Mouse (Mus musculus) heart, adult 9 months (tissue): ENCODE measurements around the gene Pard3.

ENCODE experiments used
- DNase-seq, 2 experiments: peaks; one replicate each; pipeline ENCODE4 v3.0.0; 2022; ENCODE audit warnings: low spot score in 2 of 2

Pard3 gene

GRCm38 (mm10) chr8:127499720-127500114, 436.0 kb downstream of the Pard3 start:
- no peak for DNase-seq

GRCm38 (mm10) chr8:127500206-127500605, 436.5 kb downstream of the Pard3 start:
- DNase-seq = no peak

- DNase-seq = no peak
These were observed 438.1 kb downstream of the Pard3 start for GRCm38 (mm10) chr8:127501756-127502155.

GRCm38 (mm10) chr8:127505286-127505685, 441.6 kb downstream of the Pard3 start:
- DNase-seq = no peak

- no peak for DNase-seq
These were observed 442.6 kb downstream of the Pard3 start for GRCm38 (mm10) chr8:127506336-127506735.

- DNase-seq = no peak
These were observed 447.6 kb downstream of the Pard3 start for GRCm38 (mm10) chr8:127511341-127511740.

GRCm38 (mm10) chr8:127512001-127512573, 448.4 kb downstream of the Pard3 start:
- no peak for DNase-seq

GRCm38 (mm10) chr8:127512580-127512979, 448.9 kb downstream of the Pard3 start:
- no peak for DNase-seq

GRCm38 (mm10) chr8:127514810-127515735, 451.4 kb downstream of the Pard3 start:
- no peak for DNase-seq

- no peak for DNase-seq
These were observed 452.4 kb downstream of the Pard3 start for GRCm38 (mm10) chr8:127516043-127516442.

GRCm38 (mm10) chr8:127525673-127526072, 462.0 kb downstream of the Pard3 start:
- DNase-seq = no peak

GRCm38 (mm10) chr8:127528315-127528714, 464.6 kb downstream of the Pard3 start:
- DNase-seq = no peak

GRCm38 (mm10) chr8:127529746-127530145, 466.1 kb downstream of the Pard3 start:
- no peak for DNase-seq

GRCm38 (mm10) chr8:127531866-127532265, 468.2 kb downstream of the Pard3 start:
- DNase-seq = no peak

- no peak for DNase-seq
These were observed 471.1 kb downstream of the Pard3 start for GRCm38 (mm10) chr8:127534789-127535188.

GRCm38 (mm10) chr8:127535192-127535845, 471.6 kb downstream of the Pard3 start:
- no peak for DNase-seq

- DNase-seq = no peak
These were observed 472.1 kb downstream of the Pard3 start for GRCm38 (mm10) chr8:127535846-127536220.

GRCm38 (mm10) chr8:127539803-127540202, 476.1 kb downstream of the Pard3 start:
- no peak for DNase-seq

GRCm38 (mm10) chr8:127540273-127540672, 476.6 kb downstream of the Pard3 start:
- DNase-seq = no peak

- no peak for DNase-seq
These were observed 478.5 kb downstream of the Pard3 start for GRCm38 (mm10) chr8:127542162-127542561.

- peak; percentile 57 to 66 for DNase-seq
These were observed 480.0 kb downstream of the Pard3 start for GRCm38 (mm10) chr8:127543676-127544075.

- DNase-seq = peak; percentile 8 to 32
These were observed 482.5 kb downstream of the Pard3 start for GRCm38 (mm10) chr8:127546161-127546560.

- no peak for DNase-seq
These were observed 487.2 kb downstream of the Pard3 start for GRCm38 (mm10) chr8:127550928-127551327.
